9 mouse cellular contexts compared by ENCODE assay signal in genomic region chr13:49205381-49205998, GRCm38 (mm10). TPM values are rescaled to one million over a fixed set of nuclear protein-coding genes. Genes with fewer than 3 reads are reported as not detected.
A peak's percentile ranks its signal among the peaks of the same experiment; 100 is the strongest.
DNase-seq lines count a peak whose midpoint lies in the region; ATAC-seq and TF ChIP-seq lines count a peak whose summit lies in the region.
"Had no signal": no experiment of that assay in that cellular context is flagged by ENCODE, and none has a peak within 500 bp of the region (broad histone marks: within the 10 kb centered on the region; RNA-seq: fewer than 3 reads in every experiment).

No protein-coding gene starts in this region.

- peak; percentile 51 for ATAC-seq in forebrain, embryonic 15.5 days (replicated peaks)
- peak; percentile 68 to 77 for ATAC-seq in hematopoietic stem cell, adult 5-6 weeks (replicated peaks in 1 of 2; ENCODE audit: insufficient read depth in 1 of 2, low FRiP score in 2 of 2, low TSS enrichment in 1 of 2, low read depth in 1 of 2, poor library complexity in 2 of 2, severe bottlenecking in 2 of 2)

- TF ChIP-seq POLR2A in MEL (IDR thresholded peaks at IDR 0.05; ENCODE audit: control insufficient read depth in 1 of 2, insufficient read depth in 1 of 2, low read depth in 1 of 2, low read length in 2 of 2, poor library complexity in 1 of 2) = no peak

- 24% methylated on average over 13 of the region's 13 CpGs for WGBS in forebrain, embryonic 15.5 days

- no peaks in the 10 kb centered on the region for H3K36me3 ChIP-seq in MEL (ENCODE audit: control insufficient read depth in 1 of 2, insufficient read depth in 2 of 2, low read length in 2 of 2)
- no peaks in the 10 kb centered on the region for H3K36me3 ChIP-seq in forebrain, embryonic 15.5 days

- H3K4me2 ChIP-seq in forebrain, embryonic 15.5 days (replicated peaks) = no peak overlapping the region

- peak; percentile 75 for DNase-seq in MEL (ENCODE audit: low read depth, low spot score)
- peak; percentile 78 for DNase-seq in cerebellum, adult 11 months
- peak; percentile 84 for DNase-seq in layer of hippocampus, adult 9-10 months (ENCODE audit: low spot score)
- peak; percentile 77 for DNase-seq in lung, postnatal 25 days (ENCODE audit: low spot score)
- peak; percentile 52 for DNase-seq in retina, adult 2 months (ENCODE audit: low read depth, low spot score)
- DNase-seq in thymus, postnatal 36 days = peak; percentile 62 to 66

- H3K27me3 ChIP-seq in MEL (ENCODE audit: control insufficient read depth in 1 of 2, insufficient read depth in 2 of 2, low read length in 2 of 2) = no peaks in the 10 kb centered on the region
- H3K27me3 ChIP-seq in forebrain, embryonic 15.5 days = no peaks in the 10 kb centered on the region
- H3K27me3 ChIP-seq: megakaryocyte, embryonic 14.5 days had no signal

- no peaks in the 10 kb centered on the region for H3K9me3 ChIP-seq in MEL (replicated peaks; ENCODE audit: insufficient read depth, low read length)
- no peaks in the 10 kb centered on the region for H3K9me3 ChIP-seq in forebrain, embryonic 15.5 days
- H3K9me3 ChIP-seq: megakaryocyte, embryonic 14.5 days had no signal

- H3K27ac ChIP-seq in MEL (ENCODE audit: control insufficient read depth, low read depth, low read length) = no peak overlapping the region
- H3K27ac ChIP-seq in forebrain, embryonic 15.5 days (replicated peaks) = no peak overlapping the region

- peak; percentile 68 for TF ChIP-seq RAD21 in MEL (IDR thresholded peaks at IDR 0.05; ENCODE audit: low read depth, low read length)

- no peaks in the 10 kb centered on the region; a peak in 1 of 4 replicates for H3K4me1 ChIP-seq in MEL (ENCODE audit: control insufficient read depth in 1 of 2, insufficient read depth in 2 of 2, low read length in 2 of 2)
- H3K4me1 ChIP-seq in forebrain, embryonic 15.5 days = peaks cover 5% of the 10 kb centered on the region; the same call in 1 of the 2 replicates

- no peak overlapping the region for H3K4me3 ChIP-seq in MEL (ENCODE audit: control insufficient read depth in 1 of 2, insufficient read depth in 1 of 2, low read depth in 2 of 2, low read length in 2 of 2)
- no peak overlapping the region for H3K4me3 ChIP-seq in forebrain, embryonic 15.5 days

- 0 out of 4 replicates have a peak, but pooled peaks of 1 of the 2 experiments have one; percentile 7 for TF ChIP-seq EP300 in MEL (IDR thresholded peaks at IDR 0.05; ENCODE audit: low read depth in 1 of 2, low read length in 2 of 2)

- H3K79me2 ChIP-seq in MEL (ENCODE audit: control insufficient read depth, insufficient read depth, low read length, poor library complexity) = no peaks in the 10 kb centered on the region

- TF ChIP-seq CTCF in MEL (IDR thresholded peaks at IDR 0.05 in 2 of 3, conservative IDR thresholded peaks at IDR 0.05 in 1 of 3; ENCODE audit: control insufficient read depth in 1 of 3, insufficient read depth in 1 of 3, low read depth in 2 of 3, low read length in 3 of 3, poor library complexity in 1 of 3, severe bottlenecking in 1 of 3) = peak; percentile 79 to 96 (median 91)

- no peak overlapping the region for H3K9ac ChIP-seq in MEL (ENCODE audit: control insufficient read depth, low read depth, low read length, poor library complexity, severe bottlenecking)
- no peak overlapping the region for H3K9ac ChIP-seq in forebrain, embryonic 15.5 days (replicated peaks)

TF ChIP-seq in MEL, 35 proteins besides CTCF, POLR2A, EP300 and RAD21:
- TF ChIP-seq HCFC1 (IDR thresholded peaks at IDR 0.05; ENCODE audit: low read depth, low read length) (0 out of 2 replicates have a peak, but pooled peaks have one; percentile 30), MYB (IDR thresholded peaks at IDR 0.05; ENCODE audit: low read depth, low read length) (no peak), ETS1 (IDR thresholded peaks at IDR 0.05; ENCODE audit: low read depth, low read length) (no peak), CHD1 (IDR thresholded peaks at IDR 0.05; ENCODE audit: low read depth, low read length) (no peak), CHD2 (IDR thresholded peaks at IDR 0.05; ENCODE audit: low read length) (no peak), ZC3H11A (IDR thresholded peaks at IDR 0.05; ENCODE audit: low read depth, low read length) (peak; percentile 54), MAZ (IDR thresholded peaks at IDR 0.05; ENCODE audit: low read depth, low read length) (no peak), MYC (IDR thresholded peaks at IDR 0.05; ENCODE audit: low read depth, low read length) (0 out of 2 replicates have a peak, but pooled peaks have one; percentile 35), NELFE (IDR thresholded peaks at IDR 0.05; ENCODE audit: low read depth, low read length) (no peak), KAT2A (conservative IDR thresholded peaks at IDR 0.05; ENCODE audit: low read depth, low read length) (no peak), GATA1 (IDR thresholded peaks at IDR 0.05; ENCODE audit: low read depth, low read length) (peak; percentile 57), SMC3 (IDR thresholded peaks at IDR 0.05; ENCODE audit: low read depth, low read length) (peak; percentile 63), ELF1 (IDR thresholded peaks at IDR 0.05; ENCODE audit: low read depth, low read length) (no peak), SIN3A (IDR thresholded peaks at IDR 0.05; ENCODE audit: low read length) (peak; percentile 34; the same call in 1 of the 2 replicates), TCF12 (IDR thresholded peaks at IDR 0.05; ENCODE audit: low read depth, low read length) (no peak)

RNA-seq across cellular contexts. Expression of gene Card19, which starts 10.3 kb away (rescaled TPM):
- total RNA-seq in MEL (2012; rRNA removed) = 14.5 and 15.8 TPM in 2 replicates
- 10 to 100 TPM in 1 of 2 experiments, not detected in 1; 51.8 TPM for polyA plus RNA-seq in MEL (2012; ENCODE audit: insufficient read depth in 1 of 2, insufficient read length in 2 of 2, low read depth in 1 of 2, low replicate concordance in 2 of 2, missing spikeins in 1 of 2)
- polyA plus RNA-seq in forebrain, embryonic 15.5 days (2015; fragmentation: Nextera tagmentation; extraction: Ambion mirVana) = 21.1 and 23.1 TPM in 2 replicates
- total RNA-seq in hematopoietic stem cell, adult 5-6 weeks (2017) = 56.7 and 94.3 TPM in 2 replicates

RNA-seq across cellular contexts. Expression of gene Ninj1, which starts 18.2 kb away (rescaled TPM):
- 23.2 and 30.5 TPM in 2 replicates for total RNA-seq in MEL (2012; rRNA removed)
- 10 to 100 TPM in 1 of 2 experiments, not detected in 1; 69.8 TPM for polyA plus RNA-seq in MEL (2012; ENCODE audit: insufficient read depth in 1 of 2, insufficient read length in 2 of 2, low read depth in 1 of 2, low replicate concordance in 2 of 2, missing spikeins in 1 of 2)
- polyA plus RNA-seq in forebrain, embryonic 15.5 days (2015; fragmentation: Nextera tagmentation; extraction: Ambion mirVana) = 21.1 and 22.0 TPM in 2 replicates
- 58.6 and 65.6 TPM in 2 replicates for total RNA-seq in hematopoietic stem cell, adult 5-6 weeks (2017)

RNA-seq across cellular contexts. Expression of gene Susd3, which starts 43.0 kb away (rescaled TPM):
- 12.5 and 16.2 TPM in 2 replicates for total RNA-seq in MEL (2012; rRNA removed)
- polyA plus RNA-seq in MEL (2012; ENCODE audit: insufficient read depth in 1 of 2, insufficient read length in 2 of 2, low read depth in 1 of 2, low replicate concordance in 2 of 2, missing spikeins in 1 of 2) = 10 to 100 TPM in 1 of 2 experiments, not detected in 1; 10.8 TPM
- polyA plus RNA-seq in forebrain, embryonic 15.5 days (2015; fragmentation: Nextera tagmentation; extraction: Ambion mirVana) = 0.68 and 0.98 TPM in 2 replicates
- total RNA-seq in hematopoietic stem cell, adult 5-6 weeks (2017) = 5.1 and 10.8 TPM in 2 replicates

RNA-seq across cellular contexts. Expression of gene Wnk2, which starts 57.7 kb away (rescaled TPM):
- total RNA-seq in MEL (2012; rRNA removed) = not detected in 2 replicates
- under 1 TPM in 1 of 2 experiments, not detected in 1; 0.04 TPM for polyA plus RNA-seq in MEL (2012; ENCODE audit: insufficient read depth in 1 of 2, insufficient read length in 2 of 2, low read depth in 1 of 2, low replicate concordance in 2 of 2, missing spikeins in 1 of 2)
- polyA plus RNA-seq in forebrain, embryonic 15.5 days (2015; fragmentation: Nextera tagmentation; extraction: Ambion mirVana) = 21.6 and 21.9 TPM in 2 replicates
- total RNA-seq in hematopoietic stem cell, adult 5-6 weeks (2017) = not detected in 2 replicates
